Mouse (Mus musculus) MEL-GATA-1-ER (cell line): Measurements from ENCODE around the gene Snd1.

ENCODE experiments used
- DNase-seq: peaks from one replicate; pipeline ENCODE4 v3.0.0-alpha.2; 2012; ENCODE audit warnings: low read depth; ENCODE audit errors: extremely low read depth

The Snd1 gene

GRCm38 (mm10) chr6:28791809-28792208 lies 316.9 kb downstream of the Snd1 start:
- no peak for DNase-seq

- no peak for DNase-seq
These were observed 320.4 kb downstream of the Snd1 start for GRCm38 (mm10) chr6:28795380-28795779.

GRCm38 (mm10) chr6:28795792-28796515 lies 321.0 kb downstream of the Snd1 start:
- DNase-seq: no peak

GRCm38 (mm10) chr6:28799818-28800217 lies 324.9 kb downstream of the Snd1 start:
- no peak for DNase-seq

GRCm38 (mm10) chr6:28800976-28801375 lies 326.0 kb downstream of the Snd1 start:
- no peak for DNase-seq

GRCm38 (mm10) chr6:28803678-28804279 lies 328.8 kb downstream of the Snd1 start:
- DNase-seq: no peak

GRCm38 (mm10) chr6:28804751-28805150 lies 329.8 kb downstream of the Snd1 start:
- no peak for DNase-seq

GRCm38 (mm10) chr6:28813057-28813456 lies 338.1 kb downstream of the Snd1 start:
- no peak for DNase-seq

- DNase-seq: no peak
These were observed 340.0 kb downstream of the Snd1 start for GRCm38 (mm10) chr6:28814895-28815294.

- no peak for DNase-seq
These were observed 342.1 kb downstream of the Snd1 start for GRCm38 (mm10) chr6:28817039-28817438.

- DNase-seq: no peak
These were observed 344.8 kb downstream of the Snd1 start for GRCm38 (mm10) chr6:28819509-28820358.

- DNase-seq: no peak
These were observed 347.4 kb downstream of the Snd1 start for GRCm38 (mm10) chr6:28822296-28822695.

GRCm38 (mm10) chr6:28823375-28823774 lies 348.4 kb downstream of the Snd1 start:
- DNase-seq: no peak

GRCm38 (mm10) chr6:28823802-28824201 lies 348.9 kb downstream of the Snd1 start:
- no peak for DNase-seq

- no peak for DNase-seq
These were observed 351.0 kb downstream of the Snd1 start for GRCm38 (mm10) chr6:28825894-28826293.

- no peak for DNase-seq
These were observed 351.9 kb downstream of the Snd1 start for GRCm38 (mm10) chr6:28826689-28827389.

- DNase-seq: no peak
These were observed 352.6 kb downstream of the Snd1 start for GRCm38 (mm10) chr6:28827565-28827964.

- no peak for DNase-seq
These were observed 353.7 kb downstream of the Snd1 start for GRCm38 (mm10) chr6:28828593-28828992.

- DNase-seq: no peak
These were observed 355.4 kb downstream of the Snd1 start for GRCm38 (mm10) chr6:28830306-28830705.

GRCm38 (mm10) chr6:28831011-28831853 lies 356.3 kb downstream of the Snd1 start, which contains the start of gene Lrrc4:
Lrrc4 (minus strand) TSS chr6:28831747.
- DNase-seq: no peak
